7 mouse cellular contexts compared by ENCODE assay signal in genomic region chr9:63726088-63727010, GRCm38 (mm10). TPM values are rescaled to one million over a fixed set of nuclear protein-coding genes. Genes with fewer than 3 reads are reported as not detected.
DNase-seq lines count a peak whose midpoint lies in the region; ATAC-seq lines count a peak whose summit lies in the region.

No protein-coding gene starts in this region.

- H3K9me3 ChIP-seq in limb, embryonic 10.5 days (replicated peaks): no peaks in the 10 kb centered on the region
- no peaks in the 10 kb centered on the region for H3K9me3 ChIP-seq in neural tube, embryonic 15.5 days (replicated peaks)

- no peak overlapping the region for H3K9ac ChIP-seq in neural tube, embryonic 15.5 days (replicated peaks)

- DNase-seq in 3T3-L1 (ENCODE audit: low read depth, low spot score): peak; percentile 47
- peak; percentile 48 to 51 for DNase-seq in B cell, adult 2 months
- peak; percentile 34 for DNase-seq in limb, embryonic 10.5 days (ENCODE audit: low spot score)
- no peak for DNase-seq in thymus, postnatal 36 days
- no peak for DNase-seq in T-cell, adult 2 months (ENCODE audit: low spot score)

- no peak overlapping the region for H3K4me3 ChIP-seq in limb, embryonic 10.5 days
- H3K4me3 ChIP-seq in neural tube, embryonic 15.5 days (replicated peaks): no peak overlapping the region

- peak; percentile 77 for ATAC-seq in granulocyte monocyte progenitor cell, adult 5-6 weeks (replicated peaks; ENCODE audit: poor library complexity, severe bottlenecking)
- ATAC-seq in neural tube, embryonic 15.5 days (ENCODE audit: low FRiP score): no peak

- WGBS in limb, embryonic 10.5 days: 61% methylated on average over 13 of the region's 13 CpGs
- 74% methylated on average over 13 of the region's 13 CpGs for WGBS in neural tube, embryonic 15.5 days

- peaks cover 61% of the 10 kb centered on the region for H3K4me1 ChIP-seq in limb, embryonic 10.5 days
- peaks cover 20% of the 10 kb centered on the region for H3K4me1 ChIP-seq in neural tube, embryonic 15.5 days

- H3K36me3 ChIP-seq in limb, embryonic 10.5 days: peaks cover 35% of the 10 kb centered on the region
- H3K36me3 ChIP-seq in neural tube, embryonic 15.5 days: no peaks in the 10 kb centered on the region

- H3K27me3 ChIP-seq in limb, embryonic 10.5 days (ENCODE audit: low read depth, poor library complexity, severe bottlenecking): no peaks in the 10 kb centered on the region
- no peaks in the 10 kb centered on the region for H3K27me3 ChIP-seq in neural tube, embryonic 15.5 days (replicated peaks)

- peak overlapping the region; percentile 66 for H3K27ac ChIP-seq in limb, embryonic 10.5 days
- peak overlapping the region; percentile 28 for H3K27ac ChIP-seq in neural tube, embryonic 15.5 days (replicated peaks)

- no peak overlapping the region for H3K4me2 ChIP-seq in neural tube, embryonic 15.5 days

RNA-seq across cellular contexts. Expression of gene Smad3, which starts 31.4 kb away (rescaled TPM):
- total RNA-seq in granulocyte monocyte progenitor cell, adult 5-6 weeks (2014; fragmentation: Nextera tagmentation): 12.6 and 21.3 TPM in 2 replicates
- total RNA-seq in granulocyte monocyte progenitor cell, adult 5-6 weeks (2017): 11.6 and 24.7 TPM in 2 replicates
- polyA plus RNA-seq in limb, embryonic 10.5 days (2016; fragmentation: Nextera tagmentation; extraction: Ambion mirVana): 27.1 and 27.7 TPM in 2 replicates
- 8.7 and 12.2 TPM in 2 replicates for polyA plus RNA-seq in neural tube, embryonic 15.5 days (2015; fragmentation: Nextera tagmentation; extraction: Ambion mirVana)

Comparison
In these comparisons a context has a peak if more than half of its experiments do, and no peak if none do; other contexts are left out.
1. DNase-seq: peak in 3T3-L1 (single experiment), B cell, adult 2 months (2 of 2) and limb, embryonic 10.5 days (single experiment); none in thymus, postnatal 36 days (0 of 2) and T-cell, adult 2 months (single experiment).